Mouse (Mus musculus) mouse embryonic stem cell (cell line): ENCODE measurements at regions not wholly inside any gene's neighbourhood (a gene's known extent, or its start where the extent isn't known, plus 50 kb on each side); places are given as distances from the start of the nearest gene placed in this dataset.

ENCODE experiments used
- in situ Hi-C, 2 experiments: fragments of 300-500 bp; cut with MboI; formaldehyde crosslinking; loops; 1 replicate in 1 of 2; 3 replicates in 1 of 2; pipeline ENCODE4 v1.14.3; 2019 to 2020; ENCODE audit warnings: low sequenced_read_pairs in 2 of 2, low pct_unique_long_range_greater_than_20kb in 1 of 2, mixed read lengths in 1 of 2; ENCODE audit not compliant: unreplicated experiment in 1 of 2

GRCm38 (mm10) chr10:97249760-97250159 lies 229.6 kb upstream of the Dcn start:
- in situ Hi-C loops = no loop called here

GRCm38 (mm10) chr10:97250167-97250566 lies 229.2 kb upstream of the Dcn start:
- in situ Hi-C loops = no loop called here

- in situ Hi-C loops = no loop called here
Observed at GRCm38 (mm10) chr10:97265959-97266517, 213.4 kb upstream of the Dcn start.

- in situ Hi-C loops = no loop called here
Observed at GRCm38 (mm10) chr10:97282416-97282815, 197.0 kb upstream of the Dcn start.

GRCm38 (mm10) chr10:97282841-97283496 lies 196.4 kb upstream of the Dcn start:
- in situ Hi-C loops = no loop called here

- in situ Hi-C loops = loop anchor here in 1 of 2 experiments (25.0 kb wide), 1 partner anchor 1093 kb away; no protein-coding TSS in a partner anchor
Observed at GRCm38 (mm10) chr10:97304791-97305355, 174.5 kb upstream of the Dcn start.

GRCm38 (mm10) chr10:97309580-97309979 lies 169.8 kb upstream of the Dcn start:
- in situ Hi-C loops = loop anchor here in 1 of 2 experiments (25.0 kb wide), 1 partner anchor 1097 kb away; no protein-coding TSS in a partner anchor

- in situ Hi-C loops = loop anchor here (5.0 to 25.0 kb wide), 2 partner anchors 1095 to 1100 kb away; no protein-coding TSS in a partner anchor
Observed at GRCm38 (mm10) chr10:97312509-97312908, 166.9 kb upstream of the Dcn start.

GRCm38 (mm10) chr10:97312978-97313377 lies 166.4 kb upstream of the Dcn start:
- in situ Hi-C loops = loop anchor here (5.0 to 25.0 kb wide), 2 partner anchors 1096 to 1101 kb away; no protein-coding TSS in a partner anchor

GRCm38 (mm10) chr10:97313407-97313901 lies 166.0 kb upstream of the Dcn start:
- in situ Hi-C loops = loop anchor here (5.0 to 25.0 kb wide), 2 partner anchors 1096 to 1101 kb away; no protein-coding TSS in a partner anchor

- in situ Hi-C loops = no loop called here
Observed at GRCm38 (mm10) chr10:97332639-97333038, 146.8 kb upstream of the Dcn start.

GRCm38 (mm10) chr10:97334044-97334443 lies 145.4 kb upstream of the Dcn start:
- in situ Hi-C loops = no loop called here

GRCm38 (mm10) chr10:97334606-97335150 lies 144.7 kb upstream of the Dcn start:
- in situ Hi-C loops = no loop called here

GRCm38 (mm10) chr10:97338033-97338692 lies 141.2 kb upstream of the Dcn start:
- in situ Hi-C loops = no loop called here

GRCm38 (mm10) chr10:97339866-97340706 lies 139.3 kb upstream of the Dcn start:
- in situ Hi-C loops = no loop called here

GRCm38 (mm10) chr10:97345347-97345746 lies 134.1 kb upstream of the Dcn start:
- in situ Hi-C loops = no loop called here

- in situ Hi-C loops = no loop called here
Observed at GRCm38 (mm10) chr10:97346949-97347348, 132.5 kb upstream of the Dcn start.

GRCm38 (mm10) chr10:97368625-97369024 lies 110.8 kb upstream of the Dcn start:
- in situ Hi-C loops = loop anchor here in 1 of 2 experiments (25.0 kb wide), 1 partner anchor 319 kb away; the partner anchor contains the start of gene Ccer1
